Mouse (Mus musculus): ENCODE measurements around the gene Hs6st2. TPM values are rescaled to one million over a fixed set of nuclear protein-coding genes. Genes with fewer than 3 reads are reported as not detected.

Gene Hs6st2
- polyA plus RNA-seq, 1 experiment from 2014 or later, result 10.6 TPM

DNA sequence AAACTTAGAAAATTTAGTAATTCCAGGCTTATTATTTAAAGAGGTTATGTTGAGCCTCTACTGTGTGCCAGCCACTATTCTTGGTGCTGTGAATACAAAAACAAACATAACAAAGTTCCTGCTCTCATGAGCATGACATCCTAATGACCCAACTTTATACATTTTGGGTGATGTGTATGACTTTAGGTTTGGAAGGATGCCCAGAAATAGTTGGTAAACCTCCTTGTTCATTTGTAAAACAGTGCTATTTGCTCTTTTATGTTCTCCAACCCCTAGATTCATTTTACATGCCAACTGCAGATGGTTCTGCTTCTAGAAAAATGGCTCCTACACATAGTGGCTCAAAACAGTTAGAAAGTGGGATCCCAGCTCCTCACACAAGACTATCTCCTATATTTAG is 153.1 kb downstream of the Hs6st2 start:
- H3K9me3 ChIP-seq (ENCODE audit: control insufficient read depth, low read length), result no peaks in the 10 kb centered on the region
- no peak overlapping the region for H3K27ac ChIP-seq (ENCODE audit: low read length)
- H3K4me2 ChIP-seq (ENCODE audit: low read depth, low read length), result no peak overlapping the region
- no peaks in the 10 kb centered on the region for H3K4me1 ChIP-seq (replicated peaks; ENCODE audit: control insufficient read depth, insufficient read depth, low read length)
- no peaks in the 10 kb centered on the region for H3K27me3 ChIP-seq (ENCODE audit: control insufficient read depth, insufficient read depth, low read depth, low read length)
- H3K36me3 ChIP-seq (ENCODE audit: control insufficient read depth, insufficient read depth, low read length), result no peaks in the 10 kb centered on the region
- no peak for ATAC-seq (ENCODE audit: low read depth)
- H3K4me3 ChIP-seq (ENCODE audit: low read length), result no peak overlapping the region
- no peak overlapping the region for H3K9ac ChIP-seq (ENCODE audit: low read length)

DNA sequence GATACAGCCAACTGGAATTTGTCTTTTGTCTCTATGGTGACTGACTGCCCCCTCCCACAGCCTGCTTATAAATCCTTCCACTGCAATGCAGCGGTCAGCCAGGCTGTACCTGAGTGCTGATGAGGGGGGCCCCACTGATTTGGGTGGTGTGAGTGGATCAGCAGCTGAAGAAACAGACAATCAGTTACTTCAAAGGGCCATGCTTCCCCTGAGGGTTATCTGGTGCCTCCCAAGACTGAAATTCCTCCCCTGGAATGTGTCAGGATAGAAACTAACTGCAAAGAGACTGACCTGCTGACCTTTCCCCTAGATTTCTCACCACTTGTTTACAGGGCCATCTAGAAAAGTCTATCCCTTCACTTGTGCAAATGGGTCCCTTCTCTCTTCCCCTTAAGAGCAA is 166.8 kb downstream of the Hs6st2 start:
- no peaks in the 10 kb centered on the region for H3K9me3 ChIP-seq (ENCODE audit: control insufficient read depth, low read length)
- no peaks in the 10 kb centered on the region for H3K36me3 ChIP-seq (ENCODE audit: control insufficient read depth, insufficient read depth, low read length)
- no peaks in the 10 kb centered on the region for H3K27me3 ChIP-seq (ENCODE audit: control insufficient read depth, insufficient read depth, low read depth, low read length)
- no peak overlapping the region for H3K9ac ChIP-seq (ENCODE audit: low read length)
- H3K4me3 ChIP-seq (ENCODE audit: low read length), result no peak overlapping the region
- 24% methylated on average over 1 of the region's 1 CpGs for WGBS
- no peak overlapping the region for H3K27ac ChIP-seq (ENCODE audit: low read length)
- H3K4me2 ChIP-seq (ENCODE audit: low read depth, low read length), result no peak overlapping the region
- H3K4me1 ChIP-seq (replicated peaks; ENCODE audit: control insufficient read depth, insufficient read depth, low read length), result no peaks in the 10 kb centered on the region; the same call in 1 of the 2 replicates
- no peak for ATAC-seq (ENCODE audit: low read depth)

DNA sequence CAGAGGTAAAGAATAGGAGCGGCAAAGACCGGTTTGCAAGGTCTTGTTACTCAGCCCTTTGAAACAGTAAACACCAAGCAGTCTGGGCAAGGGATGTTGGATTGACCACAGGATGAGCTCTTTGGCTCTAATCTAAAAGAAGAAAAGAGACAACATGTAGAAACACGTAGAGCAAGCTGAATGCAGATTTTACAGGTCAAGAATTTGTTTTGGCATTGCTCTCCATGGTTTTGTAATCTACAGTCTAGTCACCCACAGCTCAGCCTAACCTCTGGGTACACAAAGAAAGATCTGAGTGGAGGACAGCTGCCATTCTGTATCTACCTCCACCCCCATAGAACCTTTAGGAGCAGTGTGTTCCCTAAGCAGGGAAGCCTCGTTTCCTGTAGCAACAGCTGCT is 175.1 kb downstream of the Hs6st2 start:
- WGBS, result 58% methylated on average over 4 of the region's 4 CpGs
- Histone ChIP-seq H3K27me3 (ENCODE audit: control insufficient read depth, insufficient read depth, low read depth, low read length) (no peaks in the 10 kb centered on the region; the same call in 1 of the 2 replicates), H3K36me3 (ENCODE audit: control insufficient read depth, insufficient read depth, low read length) (no peaks in the 10 kb centered on the region), H3K9me3 (ENCODE audit: control insufficient read depth, low read length) (no peaks in the 10 kb centered on the region), H3K4me3 (ENCODE audit: low read length) (no peak overlapping the region), H3K4me2 (ENCODE audit: low read depth, low read length) (no peak overlapping the region), H3K27ac (ENCODE audit: low read length) (no peak overlapping the region), H3K4me1 (replicated peaks; ENCODE audit: control insufficient read depth, insufficient read depth, low read length) (0 out of 2 replicates have a peak, but pooled peaks cover 2% of the 10 kb centered on the region), H3K9ac (ENCODE audit: low read length) (no peak overlapping the region)
- ATAC-seq (ENCODE audit: low read depth), result no peak

DNA sequence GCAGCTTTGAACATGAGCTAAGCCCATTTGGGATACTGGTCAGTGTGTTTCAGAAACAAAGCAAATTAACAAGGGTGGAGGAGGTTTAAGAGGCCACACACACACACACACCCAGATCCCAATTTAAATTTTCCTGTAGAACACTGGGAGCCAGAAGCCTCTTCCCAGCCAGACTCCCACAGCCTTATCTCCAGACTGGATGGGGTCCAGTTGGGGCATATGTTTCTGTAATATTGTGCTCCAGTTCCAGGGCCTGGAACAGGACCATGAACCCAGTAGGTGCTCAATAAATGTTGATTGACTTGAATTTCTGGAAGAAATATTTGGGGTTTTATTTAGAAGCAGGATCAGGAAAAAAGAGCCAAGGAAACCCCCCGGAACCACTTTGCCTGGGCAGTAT is 176.0 kb downstream of the Hs6st2 start:
- ATAC-seq (ENCODE audit: low read depth), result no peak
- Histone ChIP-seq H3K36me3 (ENCODE audit: control insufficient read depth, insufficient read depth, low read length) (no peaks in the 10 kb centered on the region), H3K9me3 (ENCODE audit: control insufficient read depth, low read length) (no peaks in the 10 kb centered on the region), H3K27ac (ENCODE audit: low read length) (no peak overlapping the region), H3K9ac (ENCODE audit: low read length) (no peak overlapping the region), H3K4me1 (replicated peaks; ENCODE audit: control insufficient read depth, insufficient read depth, low read length) (0 out of 2 replicates have a peak, but pooled peaks cover 2% of the 10 kb centered on the region), H3K27me3 (ENCODE audit: control insufficient read depth, insufficient read depth, low read depth, low read length) (no peaks in the 10 kb centered on the region; the same call in 1 of the 2 replicates), H3K4me2 (ENCODE audit: low read depth, low read length) (no peak overlapping the region), H3K4me3 (ENCODE audit: low read length) (no peak overlapping the region)
- WGBS, result 73% methylated on average over 1 of the region's 1 CpGs

DNA sequence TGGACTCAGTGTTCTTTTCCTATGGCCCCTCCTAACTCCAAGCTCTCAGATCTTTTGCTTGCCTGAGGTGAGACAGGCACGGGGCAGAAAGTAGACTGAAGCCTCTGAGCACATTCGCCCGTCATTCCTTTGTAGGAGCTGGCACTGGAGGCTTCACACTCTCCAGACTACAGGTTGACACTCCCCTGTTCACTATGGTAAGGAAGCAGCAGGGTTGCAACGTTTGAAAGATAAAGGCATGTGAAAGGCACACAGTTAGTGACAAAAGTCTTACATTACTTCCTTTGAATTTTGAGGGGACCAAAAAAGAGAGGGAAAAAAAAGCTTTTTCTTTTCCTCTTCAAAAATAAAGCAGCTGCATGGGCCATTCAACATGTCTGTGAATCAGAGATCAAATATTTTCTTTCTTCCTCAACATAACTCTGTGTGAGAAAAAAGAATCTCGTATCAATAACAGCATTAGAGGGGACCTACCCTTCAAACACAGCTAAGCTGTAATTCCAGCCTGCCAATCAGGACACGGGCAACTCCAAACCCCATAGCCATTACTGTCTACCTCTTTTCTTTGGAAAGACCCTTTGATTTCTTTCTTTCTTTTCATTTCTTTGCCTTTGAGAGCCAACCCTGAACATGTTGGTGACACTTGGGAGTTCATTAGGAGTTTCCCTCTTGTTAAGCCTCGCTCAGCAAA is 177.7 kb downstream of the Hs6st2 start:
- H3K4me1 ChIP-seq (replicated peaks; ENCODE audit: control insufficient read depth, insufficient read depth, low read length), result 0 out of 2 replicates have a peak, but pooled peaks cover 2% of the 10 kb centered on the region
- H3K27me3 ChIP-seq (ENCODE audit: control insufficient read depth, insufficient read depth, low read depth, low read length), result no peaks in the 10 kb centered on the region; the same call in 1 of the 2 replicates
- no peak overlapping the region for H3K4me2 ChIP-seq (ENCODE audit: low read depth, low read length)
- no peak overlapping the region for H3K4me3 ChIP-seq (ENCODE audit: low read length)
- H3K36me3 ChIP-seq (ENCODE audit: control insufficient read depth, insufficient read depth, low read length), result no peaks in the 10 kb centered on the region
- 58% methylated on average over 7 of the region's 7 CpGs for WGBS
- H3K9ac ChIP-seq (ENCODE audit: low read length), result no peak overlapping the region
- no peak overlapping the region for H3K27ac ChIP-seq (ENCODE audit: low read length)
- no peaks in the 10 kb centered on the region for H3K9me3 ChIP-seq (ENCODE audit: control insufficient read depth, low read length)
- no peak for ATAC-seq (ENCODE audit: low read depth)

DNA sequence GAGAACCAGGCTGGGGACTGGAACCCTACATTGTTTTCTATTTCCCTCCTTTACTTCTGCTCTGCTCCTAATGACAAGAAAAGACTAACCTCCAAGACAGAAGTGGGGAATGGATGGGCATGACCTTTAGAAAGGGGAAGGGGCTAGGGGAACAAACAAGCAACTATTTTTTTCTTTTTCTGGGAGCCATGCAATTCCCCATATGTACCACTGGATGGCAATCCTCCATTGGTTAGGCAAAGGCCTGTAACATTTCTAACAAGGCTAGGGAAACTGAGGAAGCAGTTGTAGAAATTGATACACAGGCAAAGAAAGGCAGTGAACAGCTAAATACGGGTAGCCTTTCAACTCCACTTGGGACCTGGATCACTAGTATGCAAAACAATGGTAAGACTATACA is 183.8 kb downstream of the Hs6st2 start:
- no peaks in the 10 kb centered on the region for H3K36me3 ChIP-seq (ENCODE audit: control insufficient read depth, insufficient read depth, low read length)
- no peaks in the 10 kb centered on the region for H3K9me3 ChIP-seq (ENCODE audit: control insufficient read depth, low read length)
- WGBS, result 56% methylated on average over 1 of the region's 1 CpGs
- no peak for ATAC-seq (ENCODE audit: low read depth)
- no peak overlapping the region for H3K4me3 ChIP-seq (ENCODE audit: low read length)
- H3K4me2 ChIP-seq (ENCODE audit: low read depth, low read length), result no peak overlapping the region
- no peak overlapping the region for H3K9ac ChIP-seq (ENCODE audit: low read length)
- no peaks in the 10 kb centered on the region for H3K4me1 ChIP-seq (replicated peaks; ENCODE audit: control insufficient read depth, insufficient read depth, low read length)
- no peak overlapping the region for H3K27ac ChIP-seq (ENCODE audit: low read length)
- no peaks in the 10 kb centered on the region; the same call in 1 of the 2 replicates for H3K27me3 ChIP-seq (ENCODE audit: control insufficient read depth, insufficient read depth, low read depth, low read length)

DNA sequence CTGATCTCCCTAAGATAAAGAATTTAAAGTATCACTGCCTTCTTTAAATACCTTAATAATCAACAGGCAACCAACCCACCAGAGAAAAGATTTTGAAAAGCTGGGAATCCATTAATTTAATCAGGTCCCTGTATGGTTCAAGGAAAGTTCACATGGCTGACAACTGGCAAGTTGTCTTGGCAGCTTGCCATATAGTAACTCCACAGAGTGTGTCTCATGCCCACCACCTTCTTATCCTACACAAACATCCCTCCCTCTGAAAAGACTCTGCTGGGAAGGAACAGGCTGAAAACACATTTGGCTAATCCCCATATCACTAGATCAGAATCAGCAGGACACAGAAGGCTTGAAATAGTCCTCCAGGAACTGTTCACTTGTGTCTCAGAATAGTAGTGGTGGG is 193.3 kb downstream of the Hs6st2 start:
- Histone ChIP-seq H3K4me2 (ENCODE audit: low read depth, low read length) (no peak overlapping the region), H3K27me3 (ENCODE audit: control insufficient read depth, insufficient read depth, low read depth, low read length) (no peaks in the 10 kb centered on the region; the same call in 1 of the 2 replicates), H3K4me1 (replicated peaks; ENCODE audit: control insufficient read depth, insufficient read depth, low read length) (no peaks in the 10 kb centered on the region), H3K9me3 (ENCODE audit: control insufficient read depth, low read length) (no peaks in the 10 kb centered on the region), H3K9ac (ENCODE audit: low read length) (no peak overlapping the region), H3K27ac (ENCODE audit: low read length) (no peak overlapping the region), H3K4me3 (ENCODE audit: low read length) (no peak overlapping the region), H3K36me3 (ENCODE audit: control insufficient read depth, insufficient read depth, low read length) (no peaks in the 10 kb centered on the region)
- ATAC-seq (ENCODE audit: low read depth), result no peak

DNA sequence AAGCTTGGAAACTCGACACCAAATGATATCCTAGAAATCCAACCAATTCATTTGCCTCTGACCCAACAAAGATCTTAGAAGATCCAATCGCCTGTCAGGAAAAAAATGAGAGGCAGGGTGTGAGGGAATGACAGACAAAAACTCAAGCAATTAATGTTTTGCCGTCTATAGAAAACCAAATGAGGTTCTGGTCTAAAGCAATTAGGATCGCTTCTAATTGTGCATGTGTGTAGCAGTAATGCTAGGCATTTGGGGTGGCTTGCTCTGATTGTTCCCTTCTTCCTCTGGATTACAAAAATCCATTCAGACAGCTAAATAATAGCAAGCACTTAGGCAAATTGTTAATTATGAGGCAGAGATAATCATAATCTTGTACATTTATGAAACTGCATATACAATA is 212.2 kb downstream of the Hs6st2 start:
- no peaks in the 10 kb centered on the region for H3K36me3 ChIP-seq (ENCODE audit: control insufficient read depth, insufficient read depth, low read length)
- WGBS, result 83% methylated on average over 4 of the region's 4 CpGs
- no peak for ATAC-seq (ENCODE audit: low read depth)

DNA sequence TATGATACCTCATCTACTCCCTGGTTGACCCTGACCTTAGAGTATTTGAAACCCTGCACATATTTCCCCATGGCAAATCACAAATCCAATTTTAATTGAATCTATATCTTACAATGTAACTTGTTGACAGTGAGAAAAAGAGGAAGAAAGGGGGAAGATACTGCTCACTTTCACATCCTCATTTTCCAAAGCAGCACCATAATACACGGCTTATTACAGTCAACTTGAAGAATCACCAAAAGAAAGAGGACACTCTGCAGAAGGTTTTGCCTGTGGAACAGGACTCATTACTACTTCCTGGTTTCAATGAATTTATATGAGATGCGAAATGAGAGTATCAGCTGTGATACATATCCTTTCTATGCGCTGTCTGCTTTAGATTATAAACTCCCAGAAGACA is 220.2 kb downstream of the Hs6st2 start:
- ATAC-seq (ENCODE audit: low read depth), result no peak

More for the DNA sequence above, 212.2 kb downstream of the Hs6st2 start:
- H3K4me1 ChIP-seq (replicated peaks; ENCODE audit: control insufficient read depth, insufficient read depth, low read length), result no peaks in the 10 kb centered on the region
- H3K27me3 ChIP-seq (ENCODE audit: control insufficient read depth, insufficient read depth, low read depth, low read length), result no peaks in the 10 kb centered on the region
- no peak overlapping the region for H3K4me3 ChIP-seq (ENCODE audit: low read length)
- no peak overlapping the region for H3K27ac ChIP-seq (ENCODE audit: low read length)
- H3K4me2 ChIP-seq (ENCODE audit: low read depth, low read length), result no peak overlapping the region
- no peaks in the 10 kb centered on the region for H3K9me3 ChIP-seq (ENCODE audit: control insufficient read depth, low read length)
- H3K9ac ChIP-seq (ENCODE audit: low read length), result no peak overlapping the region

More for the DNA sequence above, 220.2 kb downstream of the Hs6st2 start:
- 79% methylated on average over 3 of the region's 3 CpGs for WGBS
- Histone ChIP-seq H3K9me3 (ENCODE audit: control insufficient read depth, low read length) (no peaks in the 10 kb centered on the region), H3K9ac (ENCODE audit: low read length) (no peak overlapping the region), H3K27ac (ENCODE audit: low read length) (no peak overlapping the region), H3K4me3 (ENCODE audit: low read length) (no peak overlapping the region), H3K4me2 (ENCODE audit: low read depth, low read length) (no peak overlapping the region), H3K27me3 (ENCODE audit: control insufficient read depth, insufficient read depth, low read depth, low read length) (no peaks in the 10 kb centered on the region), H3K4me1 (replicated peaks; ENCODE audit: control insufficient read depth, insufficient read depth, low read length) (no peaks in the 10 kb centered on the region), H3K36me3 (ENCODE audit: control insufficient read depth, insufficient read depth, low read length) (no peaks in the 10 kb centered on the region)

Data from lung, embryonic 16.5 days (tissue).